Mouse (Mus musculus): ENCODE results near the gene Kifc5b.
A peak's percentile ranks its signal among the peaks of the same experiment; 100 is the strongest.
"Not testable (repeated sequence)": the region's sequence is repeated elsewhere in the genome, so short reads cannot be mapped to it uniquely, and the experiment has no call there.

Gene Kifc5b

DNA sequence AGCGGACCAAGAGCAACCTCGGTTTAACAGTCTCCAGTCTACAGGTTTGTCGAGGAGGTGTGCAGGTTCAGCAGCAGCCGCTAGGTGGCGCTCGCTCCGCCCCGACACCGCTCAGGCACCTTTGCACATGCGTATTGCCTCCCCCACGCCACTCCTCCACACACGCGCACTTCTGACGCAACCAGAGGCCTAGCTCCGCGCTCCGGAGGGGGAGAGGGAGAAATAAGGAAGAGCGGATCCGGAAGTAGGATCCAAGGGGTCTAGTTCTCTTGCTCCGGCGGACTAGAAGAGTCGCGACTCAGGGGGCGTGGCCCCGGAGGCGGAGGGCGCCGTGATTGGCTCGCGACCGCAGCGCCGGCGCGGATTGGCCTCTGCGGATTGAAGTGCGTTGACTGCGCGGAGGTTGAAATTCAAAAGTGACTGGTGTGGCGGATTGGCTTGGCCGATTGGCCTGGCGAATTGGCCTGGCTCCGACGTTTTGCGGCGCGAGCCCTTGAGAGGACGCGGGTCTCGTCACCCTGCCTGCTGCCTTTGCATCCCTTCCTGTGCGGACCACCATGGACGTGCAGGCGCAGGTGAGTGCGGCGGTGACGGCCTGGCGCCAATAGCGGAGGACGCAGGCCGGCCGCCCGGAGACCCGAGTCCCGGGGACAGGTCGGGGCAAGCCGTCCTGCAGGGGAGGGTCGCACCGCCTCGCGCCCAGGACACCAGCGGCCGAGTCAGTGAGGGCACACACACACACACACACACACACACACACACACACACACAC lies at the start of gene Kifc5b:
Gene Kifc5b (plus strand): TSS at position 381 of the 772 bp plus-strand sequence.
- DNase-seq (ENCODE audit: low read depth, low spot score), result peak; percentile 100

DNA sequence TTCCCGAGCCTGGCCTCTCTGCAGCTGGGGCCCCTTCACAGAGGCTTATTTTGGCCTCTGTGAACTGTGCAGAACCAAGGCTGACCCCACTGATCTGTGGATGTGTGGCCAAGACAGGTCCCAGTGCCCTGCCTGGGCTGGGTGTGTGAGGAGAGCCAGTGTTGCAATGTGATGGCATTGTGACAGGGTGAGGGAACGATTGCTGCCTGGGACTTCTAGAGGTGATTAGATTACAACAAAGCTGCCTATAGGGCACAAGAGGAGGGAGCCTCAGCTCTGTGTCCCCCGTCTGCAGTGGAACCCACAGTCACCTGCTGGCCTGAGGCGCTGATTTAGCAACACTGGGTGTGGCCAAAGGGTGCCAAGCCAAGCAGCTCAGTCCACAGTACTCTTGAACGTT lies 48.1 kb upstream of the Kifc5b start:
- no peak for DNase-seq (ENCODE audit: low read depth, low spot score)

DNA sequence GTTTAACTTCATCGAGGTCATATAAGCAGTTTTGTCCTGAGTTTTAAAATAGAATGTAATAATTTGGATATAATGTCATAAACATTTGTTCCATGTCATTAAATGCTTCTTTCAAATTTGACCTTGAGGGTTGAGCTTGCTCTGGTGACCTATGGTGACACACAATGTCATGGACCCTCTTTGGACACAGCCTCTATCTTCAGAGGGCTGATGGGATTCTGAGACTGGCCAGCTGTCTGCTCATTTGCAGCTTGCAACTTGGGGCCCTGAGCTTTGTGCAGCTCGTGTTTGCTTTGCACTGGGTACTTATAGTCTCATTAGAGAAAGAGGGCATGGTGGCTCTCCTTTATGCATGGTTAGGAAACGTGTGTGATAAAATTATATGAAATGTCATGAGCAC lies 44.0 kb upstream of the Kifc5b start:
- DNase-seq (ENCODE audit: low read depth, low spot score), result no peak

DNA sequence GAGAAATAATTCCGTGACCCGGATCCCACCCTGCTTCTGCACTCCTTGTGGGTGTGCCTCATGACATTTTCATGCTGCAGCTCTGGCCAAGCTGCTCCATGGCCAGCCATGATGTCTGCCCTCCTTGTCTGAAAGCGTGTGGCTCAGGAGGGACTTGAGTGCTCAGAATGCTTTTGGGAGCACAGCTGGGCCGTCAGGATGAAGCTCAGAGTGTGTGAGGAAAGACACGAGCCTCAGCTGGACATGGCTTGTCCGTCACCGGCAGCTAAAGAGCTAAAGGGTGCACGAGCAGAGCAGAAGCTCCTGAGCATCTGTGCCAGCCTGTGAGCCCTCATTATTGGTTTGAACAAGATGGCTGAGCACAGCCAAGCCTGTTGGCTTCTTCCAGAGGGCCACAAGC lies 43.4 kb upstream of the Kifc5b start:
- DNase-seq (ENCODE audit: low read depth, low spot score), result no peak

DNA sequence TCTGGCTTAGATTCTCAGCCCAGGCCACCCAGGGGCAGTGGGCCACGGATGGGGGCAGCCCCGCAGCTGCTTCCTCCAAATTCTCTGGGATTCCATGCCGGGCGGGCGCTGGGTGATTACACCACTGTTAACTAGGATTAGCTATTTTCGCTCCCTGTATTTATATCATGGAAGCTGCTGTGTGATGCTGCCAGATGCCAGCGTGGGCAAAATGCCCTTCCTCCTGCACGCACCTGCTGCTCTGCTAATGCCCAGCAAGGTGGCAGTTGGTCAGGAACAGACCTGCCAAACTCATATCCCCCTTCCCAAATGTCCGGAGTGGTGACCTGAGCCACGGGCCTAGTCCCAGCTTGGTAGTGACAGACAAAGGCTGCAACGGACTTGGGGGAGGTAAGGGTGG lies 42.3 kb upstream of the Kifc5b start:
- no peak for DNase-seq (ENCODE audit: low read depth, low spot score)

DNA sequence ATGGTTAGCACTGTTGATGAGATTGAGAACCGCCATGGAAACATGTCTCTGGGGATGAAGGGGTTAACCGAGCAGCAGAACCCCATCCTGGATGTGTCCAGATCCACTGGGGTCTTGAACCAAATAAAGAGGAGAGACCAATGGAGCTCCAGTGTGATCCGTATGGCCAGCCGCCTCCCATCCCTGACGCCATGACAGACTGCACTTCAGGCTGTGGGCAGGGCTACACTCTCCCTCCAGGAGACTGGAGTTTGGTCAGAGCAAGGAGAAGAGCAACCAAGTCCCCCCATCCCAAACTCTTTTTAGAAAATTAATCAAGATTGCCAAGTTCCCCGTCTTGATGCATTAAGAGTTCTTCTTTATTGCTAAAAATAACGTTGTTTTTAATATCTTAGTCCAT lies 39.0 kb upstream of the Kifc5b start:
- no peak for DNase-seq (ENCODE audit: low read depth, low spot score)

DNA sequence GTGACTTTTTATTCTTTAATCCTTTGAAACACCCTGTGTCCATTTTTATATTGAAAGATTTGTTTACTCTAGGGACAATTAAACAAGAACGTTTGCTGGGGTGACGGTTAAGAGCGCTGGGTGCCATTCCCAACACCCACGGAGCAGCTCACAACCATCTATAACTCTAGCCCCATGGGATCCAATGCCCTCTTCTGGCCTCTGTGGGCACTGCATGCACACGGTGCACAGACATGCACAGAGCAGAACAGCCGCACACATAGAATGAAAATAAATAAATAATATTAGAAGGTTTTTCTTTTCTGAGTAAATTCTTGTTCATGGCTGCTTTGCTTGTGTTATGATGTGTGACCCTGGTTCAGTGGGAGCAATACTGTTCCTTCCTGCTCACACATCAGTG lies 37.7 kb upstream of the Kifc5b start:
- no peak for DNase-seq (ENCODE audit: low read depth, low spot score)

DNA sequence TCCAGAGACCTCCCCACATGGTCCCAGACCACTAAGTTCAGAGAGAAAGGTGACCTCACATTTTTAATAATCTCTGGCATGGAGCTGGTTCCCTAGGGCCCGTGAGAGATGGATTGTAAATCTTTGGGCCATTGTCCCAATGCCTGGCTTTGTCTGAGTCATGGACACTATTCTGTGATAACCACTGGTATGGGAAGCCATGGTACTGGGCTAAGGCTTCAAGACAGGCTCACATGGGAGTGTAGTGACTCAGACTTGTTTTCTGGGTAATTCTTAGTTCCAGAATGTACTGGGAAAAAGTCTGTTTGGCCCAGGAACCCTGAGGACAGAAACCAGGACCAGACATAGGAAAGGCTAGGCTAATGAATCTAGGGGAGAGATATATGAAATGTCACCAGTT lies 34.2 kb upstream of the Kifc5b start:
- no peak for DNase-seq (ENCODE audit: low read depth, low spot score)

DNA sequence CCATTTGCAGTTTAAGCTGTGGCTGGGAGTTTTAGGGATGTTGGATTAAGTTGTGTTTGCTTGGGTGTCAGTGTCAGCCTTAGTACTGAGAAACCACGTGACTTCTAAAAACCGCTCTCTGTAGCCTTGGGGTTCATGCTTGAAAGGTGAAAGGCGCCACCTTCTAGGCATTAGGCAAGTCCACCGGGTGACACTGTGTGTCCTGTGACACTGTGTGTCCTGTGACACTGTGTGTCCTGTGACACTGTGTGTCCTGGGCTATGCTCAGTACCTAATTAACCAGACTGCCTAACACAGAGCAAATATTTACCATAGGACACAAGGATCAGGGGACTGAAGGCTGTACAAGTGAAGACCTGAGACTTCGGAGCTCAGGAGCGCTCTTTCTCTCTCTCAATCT lies 33.3 kb upstream of the Kifc5b start:
- no peak for DNase-seq (ENCODE audit: low read depth, low spot score)

DNA sequence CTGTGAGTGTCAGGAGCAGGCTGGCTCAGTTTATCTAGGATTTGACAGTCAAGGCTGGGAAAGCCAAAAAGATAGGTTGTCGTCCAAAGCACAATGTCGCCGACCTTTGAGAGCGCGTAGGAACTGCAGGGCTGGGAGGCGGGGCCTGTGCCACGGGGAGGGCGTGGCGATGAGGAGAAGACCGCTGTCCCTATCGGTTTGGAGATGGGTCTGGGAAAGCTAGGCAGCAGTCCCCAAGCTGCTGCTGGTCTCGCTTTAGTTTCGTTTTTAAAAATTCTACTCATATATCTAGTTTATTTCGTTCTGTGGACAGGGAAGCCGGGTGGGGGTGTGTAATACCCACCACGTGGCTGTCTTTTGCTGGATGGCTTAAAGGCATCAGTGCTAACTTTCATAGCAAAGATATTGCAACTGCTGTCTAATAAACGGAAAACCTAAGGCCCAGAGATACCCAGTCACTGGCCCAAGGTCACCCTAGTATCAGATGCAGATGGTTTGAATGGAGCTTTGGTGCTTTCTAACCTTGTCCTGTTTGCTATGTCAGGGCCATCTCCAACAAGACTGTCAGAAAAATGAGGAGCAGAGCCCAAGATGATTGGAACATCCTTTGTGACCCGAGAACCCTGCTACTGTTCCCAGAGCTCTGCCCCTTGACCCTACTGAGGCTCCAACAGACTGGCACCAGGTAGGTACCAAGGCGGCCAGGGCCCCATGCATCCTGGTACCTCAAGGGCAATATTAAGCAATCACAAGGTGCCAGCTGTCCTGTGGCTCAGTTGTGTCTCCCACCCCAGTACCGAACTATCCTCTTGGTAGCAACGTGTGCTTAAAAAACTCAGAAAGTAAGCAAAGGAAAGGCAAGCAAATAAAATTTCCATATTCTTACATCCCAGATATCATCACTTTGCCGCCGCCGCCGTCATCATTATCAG lies 31.6 kb upstream of the Kifc5b start:
- DNase-seq (ENCODE audit: low read depth, low spot score), result peak; percentile 48

DNA sequence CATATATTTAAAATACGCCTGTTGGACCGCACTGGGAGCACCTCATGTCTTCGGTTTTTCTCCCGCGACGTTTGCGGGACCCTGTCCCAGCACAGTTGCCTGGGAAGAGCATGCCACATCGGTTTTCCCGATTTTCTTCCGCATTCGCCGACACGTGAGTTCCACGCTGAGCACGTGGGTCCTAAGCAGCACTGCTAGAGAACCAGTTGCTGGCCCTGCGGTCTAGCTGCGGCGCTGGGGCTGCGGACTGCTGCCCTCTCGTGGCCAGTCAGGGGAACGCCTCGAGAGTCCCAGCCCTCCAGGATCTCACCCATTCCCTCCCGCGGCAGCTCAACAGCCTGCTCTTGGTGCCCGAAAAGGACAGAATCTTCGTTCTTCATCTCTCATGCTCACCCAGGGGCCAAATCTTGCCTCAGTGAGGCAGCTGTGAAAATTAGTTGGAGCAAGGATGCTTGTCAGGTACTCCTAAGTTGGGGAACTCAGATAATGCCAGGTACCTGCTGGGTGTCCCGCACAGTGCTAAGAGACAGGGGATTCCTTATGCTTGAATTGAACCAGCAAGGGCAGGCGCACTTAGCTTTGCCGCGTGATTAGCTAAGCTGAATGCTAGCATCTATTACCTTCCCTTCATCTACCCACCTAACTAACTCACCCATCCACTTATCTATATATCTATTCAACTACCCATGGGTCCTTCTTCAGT lies 30.7 kb upstream of the Kifc5b start:
- DNase-seq (ENCODE audit: low read depth, low spot score), result peak; percentile 63

DNA sequence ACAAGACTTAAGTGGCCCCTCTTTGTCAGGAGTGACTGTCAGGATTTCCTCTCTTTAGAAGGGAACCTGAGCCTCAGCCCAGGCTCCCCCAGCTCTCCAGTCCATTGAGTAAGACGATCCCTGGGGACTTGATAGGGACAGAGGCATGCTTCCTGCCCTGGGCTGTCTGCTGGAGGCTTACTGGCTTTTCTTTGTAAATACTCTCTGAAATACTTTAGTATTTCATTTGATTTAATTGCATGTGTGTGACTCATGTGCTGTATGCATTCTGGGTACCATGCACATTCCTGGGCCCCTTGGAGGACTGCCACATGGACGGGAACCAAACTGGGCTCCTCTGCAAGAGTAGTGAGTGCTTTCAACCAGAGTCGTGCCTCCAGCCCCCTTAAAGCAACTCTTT lies 29.0 kb upstream of the Kifc5b start:
- DNase-seq (ENCODE audit: low read depth, low spot score), result no peak

DNA sequence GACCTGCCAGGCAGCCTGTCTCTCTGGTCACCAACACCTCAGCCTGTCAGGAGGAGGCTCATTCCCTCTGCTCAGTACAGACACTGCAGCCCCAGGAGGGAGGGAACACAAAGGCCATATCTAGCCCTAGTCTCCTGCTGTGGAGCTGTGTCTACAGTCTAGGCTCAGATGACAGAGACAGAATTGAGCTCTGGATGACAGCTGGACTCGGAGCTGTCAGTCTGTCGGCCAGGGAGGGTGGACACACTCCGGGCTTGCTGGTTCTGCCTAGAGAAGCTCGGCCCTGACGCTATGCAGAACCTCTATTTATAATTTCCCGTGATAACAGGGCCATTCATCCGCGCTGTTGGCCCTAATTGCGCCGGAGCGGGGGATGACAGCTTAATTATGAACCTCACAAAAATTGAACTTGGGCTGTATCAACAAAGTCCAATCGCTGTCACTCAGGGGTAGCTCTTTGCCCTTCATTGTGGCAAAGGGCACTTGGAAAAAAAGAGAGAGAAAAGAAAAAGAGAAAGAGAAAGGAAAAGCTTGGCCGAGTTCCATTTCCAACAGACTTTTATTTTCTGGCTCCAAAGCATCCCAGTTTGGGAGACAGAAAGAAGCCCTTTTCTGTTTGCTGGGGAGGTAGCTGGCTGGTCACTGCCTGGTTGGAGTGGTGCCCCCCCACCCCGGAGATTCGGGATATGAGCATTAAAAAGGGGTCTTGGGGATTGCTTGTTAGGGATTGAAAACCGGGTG lies 24.1 kb upstream of the Kifc5b start:
- no peak for DNase-seq (ENCODE audit: low read depth, low spot score)

DNA sequence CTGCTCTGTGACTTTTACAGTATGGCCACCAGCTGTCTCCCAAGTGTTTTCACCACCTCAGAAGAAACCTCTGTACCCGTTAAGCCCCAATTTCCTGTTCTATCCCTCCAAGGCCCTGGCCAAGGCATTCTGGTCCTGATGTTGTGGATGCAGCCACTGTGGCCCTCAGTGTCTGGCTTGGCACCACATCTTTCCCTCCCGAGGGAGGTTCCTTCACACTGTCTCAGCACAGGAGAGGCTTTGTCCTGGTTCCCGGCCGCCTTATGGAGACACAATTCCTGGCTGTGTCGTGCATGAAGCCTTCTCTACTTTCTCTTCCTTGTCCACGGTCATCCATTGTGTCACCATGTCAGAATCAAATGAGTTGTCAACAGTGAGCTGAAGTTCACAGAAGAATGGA lies 23.4 kb upstream of the Kifc5b start:
- no peak for DNase-seq (ENCODE audit: low read depth, low spot score)

DNA sequence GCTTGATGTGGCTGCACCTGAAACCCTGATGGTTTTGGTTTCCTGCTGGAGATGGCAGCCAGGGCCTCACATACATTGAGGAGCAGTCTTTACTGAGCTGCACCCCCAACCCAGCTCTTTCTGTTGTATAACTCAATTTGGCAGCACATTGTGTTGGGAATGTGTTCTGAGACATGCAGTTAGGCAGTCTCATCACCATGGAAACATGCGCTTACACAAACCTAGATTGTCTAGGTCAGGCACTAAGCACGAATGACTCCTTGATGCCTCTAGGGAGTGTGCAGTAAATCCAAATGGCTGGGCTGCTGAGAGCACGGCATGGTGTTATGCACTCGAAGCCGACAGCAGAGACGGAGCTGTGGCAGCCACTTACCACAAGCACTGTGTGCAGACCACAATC lies 22.5 kb upstream of the Kifc5b start:
- no peak for DNase-seq (ENCODE audit: low read depth, low spot score)

DNA sequence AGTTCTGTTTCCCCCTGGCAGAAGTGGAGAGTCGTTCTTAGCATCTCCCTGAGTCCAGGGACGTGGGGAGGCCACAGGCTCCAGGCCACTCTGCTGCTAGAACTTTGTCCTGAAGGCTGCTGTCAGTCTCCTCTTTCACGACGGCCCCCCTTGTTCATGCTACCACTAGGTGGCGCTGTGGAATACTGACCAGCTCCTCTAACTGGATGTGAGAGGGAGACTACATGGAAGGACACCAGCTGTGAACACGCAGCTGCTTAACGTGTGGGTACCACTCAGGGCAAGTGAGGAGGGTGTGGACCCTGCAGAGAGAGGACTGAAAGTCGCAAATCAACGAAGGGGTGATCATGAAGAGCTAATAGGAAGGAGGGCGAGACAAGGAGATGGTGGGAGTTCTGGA lies 21.3 kb upstream of the Kifc5b start:
- peak; percentile 65 for DNase-seq (ENCODE audit: low read depth, low spot score)

DNA sequence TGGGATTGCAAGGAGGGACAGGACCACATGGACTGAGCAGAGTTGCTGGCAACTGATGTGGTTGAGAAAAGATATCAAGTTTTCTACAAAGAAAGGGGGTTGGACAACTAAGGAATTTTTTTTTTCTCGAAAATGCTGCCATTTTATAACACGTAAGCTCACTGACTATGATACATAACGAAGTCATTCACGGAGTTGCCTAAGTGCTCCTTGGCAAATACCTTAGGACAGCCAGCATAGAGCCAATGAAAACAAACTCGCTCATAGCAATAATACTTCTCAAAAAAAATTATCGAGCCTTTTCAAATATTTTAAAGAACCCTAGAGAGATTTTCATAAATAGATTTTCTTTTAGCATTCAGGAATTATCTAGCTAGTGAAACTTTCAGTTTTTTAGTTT lies 16.0 kb upstream of the Kifc5b start:
- no peak for DNase-seq (ENCODE audit: low read depth, low spot score)

DNA sequence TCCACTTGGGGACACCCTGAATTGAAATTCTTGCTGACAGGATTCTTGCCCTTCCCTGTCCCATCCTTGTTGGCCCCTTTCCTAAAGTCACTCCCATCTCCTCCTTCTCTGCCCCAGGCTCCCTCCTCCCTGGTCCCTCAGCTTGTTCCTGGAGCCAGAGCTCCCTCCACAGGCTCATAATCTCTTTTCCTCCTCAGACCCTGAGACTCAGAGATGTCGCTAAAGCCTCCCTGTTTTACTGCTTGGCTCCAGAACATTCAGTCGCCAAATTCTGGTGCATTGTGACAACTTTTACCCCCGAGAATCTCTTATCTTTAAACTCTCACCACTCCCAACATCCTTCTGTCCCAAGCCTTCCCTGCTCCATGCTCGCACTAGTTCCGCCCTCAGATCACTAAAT lies 12.6 kb upstream of the Kifc5b start:
- no peak for DNase-seq (ENCODE audit: low read depth, low spot score)

DNA sequence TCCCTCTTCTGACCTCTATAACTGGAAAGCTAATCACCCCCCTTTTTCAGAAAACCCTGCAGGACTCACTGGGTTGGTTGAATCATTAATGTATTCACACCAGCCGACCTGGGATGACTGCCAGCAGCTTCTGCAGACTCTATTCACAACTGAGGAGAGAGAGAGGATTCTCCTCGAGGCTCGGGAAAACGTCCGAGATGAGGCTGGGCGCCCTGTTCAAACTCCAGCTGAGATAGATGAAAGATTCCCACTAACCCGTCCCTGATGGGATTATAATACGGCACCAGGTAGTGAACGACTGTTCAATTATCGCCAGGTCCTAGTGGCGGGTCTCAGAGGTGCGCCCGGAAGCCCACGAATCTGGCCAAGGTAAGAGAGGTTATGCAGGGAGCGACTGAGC lies 9.4 kb upstream of the Kifc5b start:
- not testable (repeated sequence) for DNase-seq (ENCODE audit: low read depth, low spot score)

DNA sequence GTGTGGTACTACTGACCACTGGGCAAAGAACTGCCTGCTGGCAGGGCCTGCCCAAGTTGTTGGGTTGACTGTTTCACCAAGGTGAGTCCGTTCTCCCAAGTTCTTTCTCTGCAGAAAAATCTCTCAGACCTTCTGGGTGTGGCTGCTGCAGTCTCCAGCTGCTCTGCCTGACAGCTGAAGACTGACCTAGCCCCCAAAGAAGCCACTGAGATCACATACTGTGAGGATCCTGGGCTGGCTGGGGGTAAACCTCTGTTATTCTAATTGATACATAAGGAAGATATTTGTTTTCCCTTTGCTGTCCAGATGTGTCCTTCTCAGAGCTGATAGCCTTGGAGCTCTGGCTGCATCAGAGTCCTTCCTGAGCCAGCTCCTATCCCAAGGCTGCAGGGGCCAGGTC lies 1.6 kb upstream of the Kifc5b start:
- DNase-seq (ENCODE audit: low read depth, low spot score), result no peak

DNA sequence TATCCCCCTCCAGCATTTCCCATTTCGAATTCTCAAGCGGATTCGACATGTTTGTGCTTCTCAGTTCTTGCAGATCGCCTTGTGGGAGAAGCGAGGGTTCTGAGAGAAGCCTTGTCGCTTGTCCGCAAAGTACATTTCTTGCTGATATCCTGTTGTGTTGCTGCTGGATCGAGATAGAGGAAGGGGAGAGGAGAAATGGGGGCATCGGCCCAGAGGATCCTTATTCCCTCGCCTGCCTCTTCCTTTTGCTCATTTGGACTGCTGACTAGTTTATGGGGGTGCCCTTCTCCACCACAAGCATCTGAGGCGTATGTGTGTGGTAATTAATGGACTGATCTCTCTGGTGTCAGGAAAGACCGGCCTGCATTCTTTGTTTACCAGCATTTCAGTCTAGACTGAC lies 669 bp downstream of the Kifc5b start:
- not testable (repeated sequence) for DNase-seq (ENCODE audit: low read depth, low spot score)

DNA sequence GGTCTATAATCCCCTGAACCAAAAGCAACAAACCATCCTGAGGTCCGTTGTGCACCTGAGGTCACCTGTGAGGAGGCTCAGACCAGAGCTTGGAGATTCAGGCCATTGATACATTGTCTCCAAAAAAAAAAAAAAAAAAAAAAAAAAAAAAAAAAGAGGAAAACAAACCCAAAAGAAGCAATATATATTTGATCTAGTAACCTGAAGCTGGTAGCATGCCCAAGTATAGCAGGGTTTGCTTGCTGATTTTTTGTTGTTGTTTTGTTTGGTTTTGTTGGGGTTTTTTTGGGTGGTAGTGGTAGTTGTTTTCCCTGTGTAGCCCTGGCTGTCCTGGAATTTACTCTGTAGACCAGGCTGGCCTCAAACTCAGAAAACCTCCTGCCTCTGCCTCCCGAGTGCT lies 1.5 kb downstream of the Kifc5b start:
- no peak for DNase-seq (ENCODE audit: low read depth, low spot score)

Measured in retina, postnatal 7 days (tissue).